Mouse (Mus musculus) megakaryocyte, embryonic 14.5 days (primary cell): ENCODE measurements around the gene Spp2. TPM values are rescaled to one million over a fixed set of nuclear protein-coding genes. Genes with fewer than 3 reads are reported as not detected.

Experiments used
- H3K27me3 ChIP-seq: replicated peaks from 2 replicates; pipeline ENCODE3; 2012; ENCODE audit warnings: inconsistent platforms
- H3K36me3 ChIP-seq: replicated peaks from 2 replicates; pipeline ENCODE3; 2012; ENCODE audit warnings: low read length, inconsistent platforms, mixed read lengths
- H3K4me1 ChIP-seq: 2 replicates; pipeline ENCODE4 v1.6.1; 2012; ENCODE audit warnings: inconsistent platforms
- H3K4me3 ChIP-seq: replicated peaks from 2 replicates; pipeline ENCODE3; 2012; ENCODE audit warnings: moderate library complexity, mild to moderate bottlenecking, inconsistent platforms
- H3K9me3 ChIP-seq: 2 replicates; pipeline ENCODE4 v1.6.1; 2012; ENCODE audit warnings: inconsistent platforms
- FLI1 ChIP-seq: IDR thresholded peaks from 2 replicates; pipeline ENCODE4 v1.6.1; 2012; ENCODE audit warnings: low read length, inconsistent platforms, mixed read lengths
- GATA1 ChIP-seq: IDR thresholded peaks from 3 replicates; pipeline ENCODE4 v1.6.1; 2012; ENCODE audit warnings: mixed read lengths, low read length, inconsistent platforms, borderline replicate concordance
- polyA plus RNA-seq: library from polyadenylated mRNA; stranded (reverse); fragments of >175 nt; gene quantifications from 2 replicates; pipeline ENCODE4 v1.2.3, GENCODE M21; 2012; ENCODE audit warnings: low replicate concordance; ENCODE audit not compliant: insufficient read depth

Gene Spp2
- polyA plus RNA-seq, 1 experiment: not detected

DNA sequence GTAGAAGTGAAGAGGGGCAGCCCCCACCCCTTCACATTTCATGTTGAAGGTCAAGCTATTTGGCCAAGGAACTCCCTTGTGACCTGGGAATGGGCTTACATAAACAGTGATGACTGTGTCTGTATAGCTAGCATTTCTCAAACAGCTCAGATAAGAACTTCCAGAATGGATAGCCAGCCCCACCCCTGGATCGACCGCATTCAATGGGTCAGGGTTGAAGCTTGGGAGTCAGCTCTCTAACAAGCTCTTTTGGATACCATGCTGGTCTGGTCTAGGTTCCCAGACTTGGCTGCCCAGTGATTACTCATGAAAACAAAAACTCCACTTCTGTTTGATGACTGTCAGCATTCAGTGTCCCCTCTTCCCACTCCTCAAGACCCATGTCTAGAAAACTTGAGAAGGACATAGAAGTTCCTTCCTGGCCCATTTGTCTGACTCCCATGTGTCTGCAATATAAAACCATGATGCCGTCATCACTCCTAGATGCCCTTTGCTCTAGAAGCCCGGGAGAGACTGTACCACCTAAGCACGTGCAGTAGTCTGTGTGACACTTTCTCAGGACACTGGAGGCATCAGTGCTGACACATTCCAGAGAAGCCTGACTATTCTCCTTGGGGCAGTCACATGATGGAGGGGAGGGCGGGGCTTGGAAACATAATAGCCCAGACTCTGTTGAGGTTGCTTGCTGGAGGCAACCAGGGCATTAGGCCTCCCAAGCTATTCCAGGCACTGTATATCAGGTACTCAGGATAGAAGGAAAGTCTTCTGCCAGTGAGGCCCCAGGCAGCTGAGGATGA, 57.5 kb downstream of the Spp2 start:
- Histone ChIP-seq H3K27me3 (peaks cover 39% of the 10 kb centered on the region), H3K9me3 (peaks cover 15% of the 10 kb centered on the region), H3K36me3 (no peaks in the 10 kb centered on the region), H3K4me3 (no peak overlapping the region), H3K4me1 (peaks cover 4% of the 10 kb centered on the region; the same call in 1 of the 2 replicates)
- no peak for TF ChIP-seq GATA1

- Histone ChIP-seq H3K27me3 (peaks cover 47% of the 10 kb centered on the region), H3K9me3 (peaks cover 15% of the 10 kb centered on the region), H3K4me3 (no peak overlapping the region), H3K36me3 (no peaks in the 10 kb centered on the region), H3K4me1 (peaks cover 4% of the 10 kb centered on the region; the same call in 1 of the 2 replicates)
- TF ChIP-seq GATA1: no peak
- no peak for TF ChIP-seq FLI1
These were observed 59.0 kb downstream of the Spp2 start for GRCm38 (mm10) chr1:88465722-88466121.

GRCm38 (mm10) chr1:88466325-88467064, 59.7 kb downstream of the Spp2 start:
- Histone ChIP-seq H3K27me3 (peaks cover 53% of the 10 kb centered on the region), H3K4me1 (peaks cover 4% of the 10 kb centered on the region; the same call in 1 of the 2 replicates), H3K4me3 (no peak overlapping the region), H3K9me3 (peaks cover 15% of the 10 kb centered on the region), H3K36me3 (no peaks in the 10 kb centered on the region)
- TF ChIP-seq GATA1 (no peak), FLI1 (no peak)

- H3K27me3 ChIP-seq: peaks cover 56% of the 10 kb centered on the region
- TF ChIP-seq GATA1: no peak
- no peak for TF ChIP-seq FLI1
- H3K4me1 ChIP-seq: peaks cover 4% of the 10 kb centered on the region; the same call in 1 of the 2 replicates
These were observed 61.1 kb downstream of the Spp2 start for GRCm38 (mm10) chr1:88467866-88468265.

GRCm38 (mm10) chr1:88468335-88468734, 61.6 kb downstream of the Spp2 start:
- Histone ChIP-seq H3K4me1 (peaks cover 4% of the 10 kb centered on the region; the same call in 1 of the 2 replicates), H3K36me3 (no peaks in the 10 kb centered on the region), H3K4me3 (no peak overlapping the region), H3K9me3 (peaks cover 15% of the 10 kb centered on the region), H3K27me3 (peaks cover 56% of the 10 kb centered on the region)
- TF ChIP-seq GATA1 (no peak), FLI1 (no peak)

More at GRCm38 (mm10) chr1:88467866-88468265, 61.1 kb downstream of the Spp2 start:
- H3K4me3 ChIP-seq: no peak overlapping the region
- H3K9me3 ChIP-seq: peaks cover 15% of the 10 kb centered on the region
- H3K36me3 ChIP-seq: no peaks in the 10 kb centered on the region

DNA sequence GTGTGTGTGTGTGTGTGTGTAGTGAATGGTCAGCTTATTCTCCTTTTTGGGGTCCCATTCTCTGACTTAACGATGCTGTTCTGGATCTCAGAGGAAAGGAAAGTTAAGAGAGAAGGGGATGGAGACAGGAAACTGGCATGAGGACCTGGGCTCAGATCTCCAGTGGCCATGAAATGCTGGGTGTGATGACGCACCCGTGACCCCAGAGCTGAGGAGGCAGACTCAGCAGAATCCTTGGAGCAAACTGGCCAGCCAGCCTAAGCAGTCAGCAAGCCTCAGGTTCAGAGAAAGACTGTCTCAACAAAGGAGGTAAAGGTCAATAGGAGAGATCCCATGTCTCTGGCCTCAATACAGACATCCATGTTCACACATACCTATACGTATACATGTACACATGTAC, 63.0 kb downstream of the Spp2 start:
- Histone ChIP-seq H3K4me1 (peaks cover 9% of the 10 kb centered on the region; the same call in 1 of the 2 replicates), H3K4me3 (no peak overlapping the region), H3K9me3 (peaks cover 15% of the 10 kb centered on the region), H3K36me3 (no peaks in the 10 kb centered on the region), H3K27me3 (peaks cover 63% of the 10 kb centered on the region)
- TF ChIP-seq FLI1: no peak
- no peak for TF ChIP-seq GATA1

GRCm38 (mm10) chr1:88472258-88472657, 65.5 kb downstream of the Spp2 start:
- peaks cover 15% of the 10 kb centered on the region for H3K9me3 ChIP-seq
- H3K4me1 ChIP-seq: peaks cover 18% of the 10 kb centered on the region; the same call in 1 of the 2 replicates
- no peak for TF ChIP-seq FLI1
- no peak for TF ChIP-seq GATA1
- no peak overlapping the region for H3K4me3 ChIP-seq
- H3K27me3 ChIP-seq: peaks cover 80% of the 10 kb centered on the region
- H3K36me3 ChIP-seq: no peaks in the 10 kb centered on the region

DNA sequence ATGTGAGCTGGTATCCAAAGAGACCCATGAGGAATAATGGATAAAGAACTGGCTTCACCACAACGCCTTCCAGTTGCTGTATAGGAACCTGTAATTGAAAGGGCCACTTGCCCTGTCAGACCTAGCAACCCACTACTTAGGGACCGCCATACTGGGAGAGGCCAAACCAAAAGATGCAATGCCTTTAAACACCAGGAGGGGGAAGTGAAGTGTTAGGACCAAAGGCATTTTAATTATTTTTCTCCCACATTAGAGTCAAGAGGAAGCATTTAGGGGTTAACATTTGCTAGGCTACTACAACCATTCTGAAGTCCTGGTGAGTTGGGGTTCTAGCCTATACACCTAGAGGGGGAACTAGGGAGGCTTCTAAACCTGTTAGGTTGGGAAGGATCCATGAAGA, 67.1 kb downstream of the Spp2 start:
- H3K27me3 ChIP-seq: peaks cover 76% of the 10 kb centered on the region
- TF ChIP-seq FLI1 (no peak), GATA1 (no peak)
- no peak overlapping the region for H3K4me3 ChIP-seq
- H3K4me1 ChIP-seq: peaks cover 18% of the 10 kb centered on the region; the same call in 1 of the 2 replicates
- H3K9me3 ChIP-seq: peaks cover 2% of the 10 kb centered on the region
- no peaks in the 10 kb centered on the region for H3K36me3 ChIP-seq

DNA sequence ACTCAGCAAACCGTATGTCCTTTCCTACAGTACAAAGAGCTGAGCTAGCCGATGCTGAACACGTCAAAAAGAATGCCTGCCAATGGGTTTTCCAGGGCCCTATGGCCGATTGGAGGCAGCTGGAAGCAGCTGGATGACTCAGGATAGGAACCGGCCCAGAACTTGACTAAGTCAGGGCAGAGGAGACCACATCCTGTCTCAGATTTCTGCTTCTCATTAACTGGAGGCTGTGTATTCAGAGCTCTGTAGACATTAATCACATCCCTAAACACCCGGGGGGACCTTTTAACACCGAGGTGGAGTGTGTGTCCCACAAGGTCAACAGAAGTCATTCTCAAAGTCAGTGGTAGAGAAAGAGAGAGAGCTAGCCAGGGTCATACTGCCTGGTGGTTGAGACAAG, 67.8 kb downstream of the Spp2 start:
- H3K36me3 ChIP-seq: no peaks in the 10 kb centered on the region
- H3K9me3 ChIP-seq: no peaks in the 10 kb centered on the region
- H3K27me3 ChIP-seq: peaks cover 73% of the 10 kb centered on the region
- no peak for TF ChIP-seq GATA1
- peaks cover 15% of the 10 kb centered on the region; the same call in 1 of the 2 replicates for H3K4me1 ChIP-seq
- no peak overlapping the region for H3K4me3 ChIP-seq

GRCm38 (mm10) chr1:88475502-88475953, 68.8 kb downstream of the Spp2 start:
- Histone ChIP-seq H3K4me3 (no peak overlapping the region), H3K9me3 (no peaks in the 10 kb centered on the region)
- TF ChIP-seq GATA1 (no peak), FLI1 (no peak)

More at GRCm38 (mm10) chr1:88475502-88475953, 68.8 kb downstream of the Spp2 start:
- peaks cover 65% of the 10 kb centered on the region for H3K27me3 ChIP-seq
- peaks cover 15% of the 10 kb centered on the region; the same call in 1 of the 2 replicates for H3K4me1 ChIP-seq
- H3K36me3 ChIP-seq: no peaks in the 10 kb centered on the region

Other genes starting within 250 kb of the Spp2 start
- 0.04 TPM in 1 of 2 replicates, not detected in the other for gene Ugt1a5, start 240.9 kb upstream of the Spp2 start, polyA plus RNA-seq
- not detected in 2 replicates for gene Ugt1a2, start 206.4 kb upstream of the Spp2 start, polyA plus RNA-seq
- gene Dnajb3, start 201.2 kb upstream of the Spp2 start, polyA plus RNA-seq: not detected in 2 replicates
- gene Ugt1a1, start 195.0 kb upstream of the Spp2 start, polyA plus RNA-seq: not detected in 2 replicates
- not detected in 2 replicates for gene Mroh2a, start 180.0 kb upstream of the Spp2 start, polyA plus RNA-seq
- gene Hjurp, start 129.3 kb upstream of the Spp2 start, polyA plus RNA-seq: 2.4 and 4.0 TPM in 2 replicates
- gene Trpm8, start 129.3 kb upstream of the Spp2 start, polyA plus RNA-seq: not detected in 2 replicates
- gene Glrp1, start 103.1 kb downstream of the Spp2 start, polyA plus RNA-seq: not detected in 2 replicates